Mouse (Mus musculus): ENCODE results near the gene Sephs2. TPM values are rescaled to one million over a fixed set of nuclear protein-coding genes. Genes with fewer than 3 reads are reported as not detected.
"Not testable (repeated sequence)": the region's sequence is repeated elsewhere in the genome, so short reads cannot be mapped to it uniquely, and the experiment has no call there.

The Sephs2 gene
- polyA plus RNA-seq, 1 experiment: 29.4 TPM

- no peak overlapping the region for H3K27ac ChIP-seq (ENCODE audit: insufficient read depth, low read length)
- no peak for TF ChIP-seq POLR2A (IDR thresholded peaks at IDR 0.05; ENCODE audit: low read depth, low read length)
- no peak for TF ChIP-seq CTCF (IDR thresholded peaks at IDR 0.05; ENCODE audit: borderline replicate concordance, insufficient read depth, low read length)
- 0 out of 2 replicates have a peak, but pooled peaks cover 2% of the 10 kb centered on the region for H3K4me1 ChIP-seq (ENCODE audit: control insufficient read depth, insufficient read depth, low read length)
- H3K4me3 ChIP-seq (ENCODE audit: insufficient read depth, low read length): peak overlapping the region; percentile 88
Observed at GRCm38 (mm10) chr7:127259186-127259905, 14.5 kb downstream of the Sephs2 start.

GRCm38 (mm10) chr7:127256518-127256917 lies 17.3 kb downstream of the Sephs2 start:
- H3K27ac ChIP-seq (ENCODE audit: insufficient read depth, low read length): no peak overlapping the region
- TF ChIP-seq CTCF (IDR thresholded peaks at IDR 0.05; ENCODE audit: borderline replicate concordance, insufficient read depth, low read length): no peak
- TF ChIP-seq POLR2A (IDR thresholded peaks at IDR 0.05; ENCODE audit: low read depth, low read length): no peak
- no peak overlapping the region for H3K4me3 ChIP-seq (ENCODE audit: insufficient read depth, low read length)
- 0 out of 2 replicates have a peak, but pooled peaks cover 2% of the 10 kb centered on the region for H3K4me1 ChIP-seq (ENCODE audit: control insufficient read depth, insufficient read depth, low read length)

GRCm38 (mm10) chr7:127255965-127256364 lies 17.9 kb downstream of the Sephs2 start:
- Histone ChIP-seq H3K4me1 (ENCODE audit: control insufficient read depth, insufficient read depth, low read length) (0 out of 2 replicates have a peak, but pooled peaks cover under 1% of the 10 kb centered on the region), H3K4me3 (ENCODE audit: insufficient read depth, low read length) (no peak overlapping the region), H3K27ac (ENCODE audit: insufficient read depth, low read length) (no peak overlapping the region)
- TF ChIP-seq POLR2A (IDR thresholded peaks at IDR 0.05; ENCODE audit: low read depth, low read length): no peak
- TF ChIP-seq CTCF (IDR thresholded peaks at IDR 0.05; ENCODE audit: borderline replicate concordance, insufficient read depth, low read length): no peak

- 0 out of 2 replicates have a peak overlapping the region, but pooled peaks have one; percentile 28 for H3K27ac ChIP-seq (ENCODE audit: insufficient read depth, low read length)
Observed at GRCm38 (mm10) chr7:127255008-127255407, 18.8 kb downstream of the Sephs2 start.

GRCm38 (mm10) chr7:127253821-127254769 lies 19.8 kb downstream of the Sephs2 start:
- peak overlapping the region; percentile 36 for H3K4me3 ChIP-seq (ENCODE audit: insufficient read depth, low read length)
- no peaks in the 10 kb centered on the region for H3K4me1 ChIP-seq (ENCODE audit: control insufficient read depth, insufficient read depth, low read length)
- H3K27ac ChIP-seq (ENCODE audit: insufficient read depth, low read length): peak overlapping the region; percentile 28; the same call in 1 of the 2 replicates
- TF ChIP-seq POLR2A (IDR thresholded peaks at IDR 0.05; ENCODE audit: low read depth, low read length): peak; percentile 34; the same call in 1 of the 2 replicates
- TF ChIP-seq CTCF (IDR thresholded peaks at IDR 0.05; ENCODE audit: borderline replicate concordance, insufficient read depth, low read length): no peak

More at GRCm38 (mm10) chr7:127255008-127255407, 18.8 kb downstream of the Sephs2 start:
- H3K4me3 ChIP-seq (ENCODE audit: insufficient read depth, low read length): 0 out of 2 replicates have a peak overlapping the region, but pooled peaks have one; percentile 36
- no peaks in the 10 kb centered on the region for H3K4me1 ChIP-seq (ENCODE audit: control insufficient read depth, insufficient read depth, low read length)
- no peak for TF ChIP-seq CTCF (IDR thresholded peaks at IDR 0.05; ENCODE audit: borderline replicate concordance, insufficient read depth, low read length)
- TF ChIP-seq POLR2A (IDR thresholded peaks at IDR 0.05; ENCODE audit: low read depth, low read length): peak; percentile 34; the same call in 1 of the 2 replicates

GRCm38 (mm10) chr7:127253341-127253740 lies 20.5 kb downstream of the Sephs2 start:
- H3K4me3 ChIP-seq (ENCODE audit: insufficient read depth, low read length): no peak overlapping the region
- no peak overlapping the region for H3K27ac ChIP-seq (ENCODE audit: insufficient read depth, low read length)
- TF ChIP-seq POLR2A (IDR thresholded peaks at IDR 0.05; ENCODE audit: low read depth, low read length): no peak
- no peaks in the 10 kb centered on the region for H3K4me1 ChIP-seq (ENCODE audit: control insufficient read depth, insufficient read depth, low read length)

DNA sequence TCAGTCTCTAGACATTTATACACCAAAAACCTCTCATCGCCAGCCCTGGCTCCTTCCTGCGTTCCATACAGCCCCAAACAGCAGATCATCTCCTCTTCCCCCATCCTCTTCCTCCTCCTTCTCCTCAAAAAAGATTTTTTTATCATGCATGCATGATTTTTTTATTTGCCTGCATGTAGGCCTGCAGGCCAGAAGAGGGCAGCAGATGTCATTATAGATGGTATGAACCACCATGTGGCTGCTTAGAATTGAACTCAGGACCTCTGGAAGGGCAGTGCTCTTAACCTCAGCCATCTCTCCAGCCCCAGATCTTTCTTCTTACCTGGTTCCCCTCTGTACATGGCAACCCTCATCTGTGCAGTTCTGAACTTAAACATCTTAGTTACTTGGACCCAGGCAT lies 21.4 kb downstream of the Sephs2 start:
- no peak overlapping the region for H3K27ac ChIP-seq (ENCODE audit: insufficient read depth, low read length)
- H3K4me1 ChIP-seq (ENCODE audit: control insufficient read depth, insufficient read depth, low read length): no peaks in the 10 kb centered on the region
- no peak overlapping the region for H3K4me3 ChIP-seq (ENCODE audit: insufficient read depth, low read length)
- TF ChIP-seq CTCF (IDR thresholded peaks at IDR 0.05; ENCODE audit: borderline replicate concordance, insufficient read depth, low read length) (no peak), POLR2A (IDR thresholded peaks at IDR 0.05; ENCODE audit: low read depth, low read length) (no peak)

- H3K4me3 ChIP-seq (ENCODE audit: insufficient read depth, low read length); H3K27ac ChIP-seq (ENCODE audit: insufficient read depth, low read length); H3K4me1 ChIP-seq (ENCODE audit: control insufficient read depth, insufficient read depth, low read length): not testable (repeated sequence)
Observed at GRCm38 (mm10) chr7:127250511-127250910, 23.3 kb downstream of the Sephs2 start.

DNA sequence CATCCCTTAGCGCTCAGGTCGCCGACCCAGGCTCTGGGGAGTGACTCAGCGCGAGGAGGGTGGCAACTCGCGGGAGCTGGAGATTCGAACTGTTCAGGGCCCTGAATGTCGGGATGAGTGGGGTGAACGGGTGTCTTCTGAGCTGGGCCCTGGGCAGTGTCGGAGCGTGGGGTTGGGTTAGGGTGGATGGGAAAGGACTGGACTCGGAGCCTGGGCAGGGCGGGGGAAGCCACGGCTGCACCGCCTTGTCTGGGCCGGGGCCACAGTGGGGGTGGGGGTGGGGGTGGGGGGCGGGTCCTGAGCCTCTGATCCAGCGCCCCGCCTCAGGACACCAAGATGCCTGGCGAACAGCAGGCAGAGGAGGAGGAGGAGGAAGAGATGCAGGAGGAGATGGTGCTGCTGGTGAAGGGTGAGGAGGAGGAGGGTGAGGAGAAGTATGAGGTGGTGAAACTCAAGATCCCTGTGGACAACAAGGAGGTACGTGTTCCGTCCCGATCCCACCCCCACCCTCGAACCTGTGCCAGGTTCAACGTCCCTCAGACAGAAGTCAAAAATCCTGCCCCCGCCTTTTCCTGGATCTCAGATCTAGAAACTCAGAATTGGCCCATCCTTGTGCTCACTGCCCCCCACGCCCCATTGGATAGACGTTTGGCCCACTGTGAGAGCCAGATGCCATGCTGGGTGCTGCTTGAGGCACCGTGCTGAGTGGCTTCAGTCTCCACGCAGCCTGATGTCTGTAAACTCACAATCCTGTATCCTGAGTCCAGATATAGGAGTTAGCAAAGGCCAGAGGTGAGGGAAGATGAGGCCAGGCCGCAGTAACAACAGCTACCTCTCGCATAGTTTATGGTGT lies 29.0 kb downstream of the Sephs2 start:
- peaks cover 8% of the 10 kb centered on the region for H3K4me1 ChIP-seq (ENCODE audit: control insufficient read depth, insufficient read depth, low read length)
- TF ChIP-seq POLR2A (IDR thresholded peaks at IDR 0.05; ENCODE audit: low read depth, low read length) (peak; percentile 72; the same call in 1 of the 2 replicates), CTCF (IDR thresholded peaks at IDR 0.05; ENCODE audit: borderline replicate concordance, insufficient read depth, low read length) (no peak)
- H3K4me3 ChIP-seq (ENCODE audit: insufficient read depth, low read length): peak overlapping the region; percentile 90
- peak overlapping the region; percentile 91 for H3K27ac ChIP-seq (ENCODE audit: insufficient read depth, low read length)
